Comparison of ENCODE assay signal across 13 mouse cellular contexts in genomic region chr19:46459889-46460288, GRCm38 (mm10). TPM values are rescaled to one million over a fixed set of nuclear protein-coding genes. Genes with fewer than 3 reads are reported as not detected.
DNase-seq lines count a peak whose midpoint lies in the region; ATAC-seq and TF ChIP-seq lines count a peak whose summit lies in the region.
"Had no signal": no experiment of that assay in that cellular context is flagged by ENCODE, and none has a peak within 500 bp of the region (broad histone marks: within the 10 kb centered on the region; RNA-seq: fewer than 3 reads in every experiment).

No protein-coding gene starts in this region.

- H3K36me3 ChIP-seq in liver, adult 2 months (ENCODE audit: control insufficient read depth, insufficient read depth, low read length) = no peaks in the 10 kb centered on the region
- peaks cover 3% of the 10 kb centered on the region; the same call in 1 of the 2 replicates for H3K36me3 ChIP-seq in liver, embryonic 11.5 days (ENCODE audit: control insufficient read depth, insufficient read depth, low read length)
- peaks cover 11% of the 10 kb centered on the region; the same call in 1 of the 2 replicates for H3K36me3 ChIP-seq in heart, embryonic 11.5 days (ENCODE audit: control insufficient read depth, insufficient read depth, low read length)
- peaks cover 14% of the 10 kb centered on the region for H3K36me3 ChIP-seq in intestine, postnatal 0 days (ENCODE audit: control insufficient read depth, insufficient read depth)
- H3K36me3 ChIP-seq in small intestine, adult 2 months (ENCODE audit: control insufficient read depth, insufficient read depth, low read length) = no peaks in the 10 kb centered on the region; the same call in 1 of the 2 replicates
- H3K36me3 ChIP-seq in thymus, adult 2 months (ENCODE audit: control insufficient read depth, insufficient read depth, low read length) = 0 out of 2 replicates have a peak, but pooled peaks cover 3% of the 10 kb centered on the region

- no peaks in the 10 kb centered on the region for H3K27me3 ChIP-seq in liver, adult 2 months (ENCODE audit: control insufficient read depth, insufficient read depth, low read length)
- H3K27me3 ChIP-seq in liver, embryonic 11.5 days (replicated peaks; ENCODE audit: control insufficient read depth, insufficient read depth, low read length) = no peaks in the 10 kb centered on the region
- H3K27me3 ChIP-seq in heart, embryonic 11.5 days (ENCODE audit: control insufficient read depth, insufficient read depth, low read length) = no peaks in the 10 kb centered on the region
- no peaks in the 10 kb centered on the region for H3K27me3 ChIP-seq in intestine, postnatal 0 days (replicated peaks; ENCODE audit: control insufficient read depth, insufficient read depth, low read length)
- H3K27me3 ChIP-seq in small intestine, adult 2 months (ENCODE audit: control insufficient read depth, insufficient read depth, low read length) = no peaks in the 10 kb centered on the region
- H3K27me3 ChIP-seq in thymus, adult 2 months (ENCODE audit: control insufficient read depth, insufficient read depth, low read length) = no peaks in the 10 kb centered on the region
- H3K27me3 ChIP-seq: embryonic facial prominence, embryonic 13.5 days; hindbrain, embryonic 13.5 days; limb, embryonic 15.5 days; midbrain, embryonic 13.5 days had no signal

- TF ChIP-seq CTCF in liver, adult 2 months (IDR thresholded peaks at IDR 0.05; ENCODE audit: low read depth, low read length) = no peak
- no peak for TF ChIP-seq CTCF in intestine, postnatal 0 days (IDR thresholded peaks at IDR 0.05; ENCODE audit: low read depth)
- TF ChIP-seq CTCF in small intestine, adult 2 months (IDR thresholded peaks at IDR 0.05; ENCODE audit: extremely low read depth, insufficient read length, insufficient replicate concordance, low read depth, low read length) = no peak
- no peak for TF ChIP-seq CTCF in thymus, adult 2 months (IDR thresholded peaks at IDR 0.05; ENCODE audit: borderline replicate concordance, control insufficient read depth, extremely low read depth, insufficient read depth, low read length, poor library complexity)

- no peak overlapping the region for H3K4me2 ChIP-seq in liver, embryonic 11.5 days
- H3K4me2 ChIP-seq in heart, embryonic 11.5 days = no peak overlapping the region
- H3K4me2 ChIP-seq in intestine, postnatal 0 days (replicated peaks; ENCODE audit: low read depth) = no peak overlapping the region
- H3K4me2 ChIP-seq: embryonic facial prominence, embryonic 13.5 days; hindbrain, embryonic 13.5 days; limb, embryonic 15.5 days; midbrain, embryonic 13.5 days had no signal

- peaks cover 41% of the 10 kb centered on the region for H3K4me1 ChIP-seq in liver, adult 2 months (ENCODE audit: control insufficient read depth, insufficient read depth, low read length)
- H3K4me1 ChIP-seq in liver, embryonic 11.5 days (replicated peaks; ENCODE audit: control insufficient read depth, insufficient read depth, low read length) = peaks cover 33% of the 10 kb centered on the region
- peaks cover 55% of the 10 kb centered on the region for H3K4me1 ChIP-seq in heart, embryonic 11.5 days (ENCODE audit: control insufficient read depth, insufficient read depth, low read length)
- peaks cover 8% of the 10 kb centered on the region for H3K4me1 ChIP-seq in intestine, postnatal 0 days (replicated peaks; ENCODE audit: control insufficient read depth, insufficient read depth, low read length)
- peaks cover 44% of the 10 kb centered on the region for H3K4me1 ChIP-seq in small intestine, adult 2 months (ENCODE audit: control insufficient read depth, insufficient read depth, insufficient read length, low read length)
- peaks cover 7% of the 10 kb centered on the region; the same call in 1 of the 2 replicates for H3K4me1 ChIP-seq in thymus, adult 2 months (replicated peaks; ENCODE audit: control insufficient read depth, insufficient read depth, low read length)

- peak; percentile 75 for DNase-seq in liver, adult 2 months (ENCODE audit: extremely low read depth, low read depth, low spot score)
- DNase-seq in liver, embryonic 11.5 days (ENCODE audit: low spot score) = no peak
- DNase-seq in thymus, adult 2 months = no peak
- DNase-seq in cerebellum, postnatal 4 days (ENCODE audit: low spot score in 2 of 2) = no peak
- DNase-seq in gastrocnemius, postnatal 25 days = no peak
- DNase-seq: cerebellum, adult 11 months had no signal

- peak overlapping the region; percentile 76 for H3K27ac ChIP-seq in liver, adult 2 months (replicated peaks; ENCODE audit: insufficient read depth, low read depth, low read length)
- H3K27ac ChIP-seq in liver, embryonic 11.5 days (ENCODE audit: low read depth, low read length) = no peak overlapping the region
- H3K27ac ChIP-seq in heart, embryonic 11.5 days (ENCODE audit: low read depth, low read length) = peak overlapping the region; percentile 70
- peak overlapping the region; percentile 86 for H3K27ac ChIP-seq in intestine, postnatal 0 days (ENCODE audit: low read depth, low read length)
- peak overlapping the region; percentile 95 for H3K27ac ChIP-seq in small intestine, adult 2 months (ENCODE audit: insufficient read depth, low read depth, low read length)
- no peak overlapping the region for H3K27ac ChIP-seq in thymus, adult 2 months (ENCODE audit: control insufficient read depth, insufficient read depth, low read length)
- H3K27ac ChIP-seq: hindbrain, embryonic 13.5 days; limb, embryonic 15.5 days; midbrain, embryonic 13.5 days had no signal

- no peak overlapping the region for H3K4me3 ChIP-seq in liver, adult 2 months (ENCODE audit: insufficient read depth, low read depth, low read length)
- no peak overlapping the region for H3K4me3 ChIP-seq in liver, embryonic 11.5 days (ENCODE audit: low read depth, low read length)
- H3K4me3 ChIP-seq in heart, embryonic 11.5 days (ENCODE audit: low read depth, low read length) = no peak overlapping the region
- H3K4me3 ChIP-seq in intestine, postnatal 0 days (ENCODE audit: low read depth, low read length) = no peak overlapping the region
- peak overlapping the region; percentile 20; the same call in 1 of the 2 replicates for H3K4me3 ChIP-seq in small intestine, adult 2 months (ENCODE audit: low read depth, low read length)
- no peak overlapping the region for H3K4me3 ChIP-seq in thymus, adult 2 months (ENCODE audit: control insufficient read depth, insufficient read depth, low read length)
- H3K4me3 ChIP-seq: embryonic facial prominence, embryonic 13.5 days; hindbrain, embryonic 13.5 days; limb, embryonic 15.5 days; midbrain, embryonic 13.5 days had no signal

- no peak for ATAC-seq in liver, embryonic 11.5 days (replicated peaks; ENCODE audit: low FRiP score)
- ATAC-seq in heart, embryonic 11.5 days (replicated peaks; ENCODE audit: insufficient number of reproducible peaks, low FRiP score, low TSS enrichment) = no peak
- no peak for ATAC-seq in intestine, postnatal 0 days
- ATAC-seq: midbrain, embryonic 13.5 days had no signal

- H3K9ac ChIP-seq in liver, adult 2 months (ENCODE audit: low read depth, low read length) = no peak overlapping the region; the same call in 1 of the 2 replicates
- H3K9ac ChIP-seq in liver, embryonic 11.5 days (ENCODE audit: low read depth, low read length) = no peak overlapping the region
- peak overlapping the region; percentile 17 for H3K9ac ChIP-seq in heart, embryonic 11.5 days (ENCODE audit: low read depth, low read length)
- H3K9ac ChIP-seq in intestine, postnatal 0 days (ENCODE audit: low read depth, low read length) = no peak overlapping the region; the same call in 1 of the 2 replicates
- H3K9ac ChIP-seq: embryonic facial prominence, embryonic 13.5 days; hindbrain, embryonic 13.5 days; limb, embryonic 15.5 days; midbrain, embryonic 13.5 days had no signal

- H3K9me3 ChIP-seq in liver, embryonic 11.5 days (ENCODE audit: control insufficient read depth, low read length) = no peaks in the 10 kb centered on the region
- no peaks in the 10 kb centered on the region for H3K9me3 ChIP-seq in heart, embryonic 11.5 days (replicated peaks; ENCODE audit: control insufficient read depth, low read length)
- no peaks in the 10 kb centered on the region for H3K9me3 ChIP-seq in intestine, postnatal 0 days (ENCODE audit: control insufficient read depth)
- H3K9me3 ChIP-seq: embryonic facial prominence, embryonic 13.5 days; hindbrain, embryonic 13.5 days; limb, embryonic 15.5 days; midbrain, embryonic 13.5 days had no signal

- WGBS in liver, adult 2 months = 52% methylated on average over 2 of the region's 2 CpGs
- 73% methylated on average over 2 of the region's 2 CpGs for WGBS in liver, embryonic 11.5 days
- WGBS in heart, embryonic 11.5 days (ENCODE audit: insufficient replicate concordance) = 65% methylated on average over 2 of the region's 2 CpGs
- WGBS in intestine, postnatal 0 days = 68% methylated on average over 2 of the region's 2 CpGs
- WGBS in small intestine, adult 2 months = 60% methylated on average over 2 of the region's 2 CpGs
- WGBS in thymus, adult 2 months = 94% methylated on average over 2 of the region's 2 CpGs

- no peak for TF ChIP-seq POLR2A in liver, adult 2 months (IDR thresholded peaks at IDR 0.05; ENCODE audit: extremely low read depth, insufficient read depth, low read length)
- no peak for TF ChIP-seq POLR2A in small intestine, adult 2 months (IDR thresholded peaks at IDR 0.05; ENCODE audit: low read depth, low read length)
- TF ChIP-seq POLR2A in thymus, adult 2 months (IDR thresholded peaks at IDR 0.05; ENCODE audit: control insufficient read depth, extremely low read depth, insufficient read depth, low read length, poor library complexity) = no peak

- no peaks in the 10 kb centered on the region for H3K79me2 ChIP-seq in liver, adult 2 months (ENCODE audit: control insufficient read depth, insufficient read depth, low read length)

RNA-seq across cellular contexts. Expression of gene Trim8, which starts 41.6 kb away (rescaled TPM):
- 7.3 and 9.9 TPM in 2 replicates for total RNA-seq in liver, adult 2 months (2014; rRNA removed)
- polyA plus RNA-seq in liver, adult 2 months (2012; rRNA removed) = 17.7 and 20.0 TPM in 2 replicates
- 22.9 and 24.1 TPM in 2 replicates for polyA plus RNA-seq in liver, embryonic 11.5 days (2014; fragmentation: Nextera tagmentation; extraction: Ambion mirVana)
- 18.0 and 18.6 TPM in 2 replicates for polyA plus RNA-seq in heart, embryonic 11.5 days (2014; fragmentation: Nextera tagmentation; extraction: Ambion mirVana)
- polyA plus RNA-seq in intestine, postnatal 0 days (2015; fragmentation: Nextera tagmentation; extraction: Ambion mirVana) = 16.7 and 17.1 TPM in 2 replicates
- 42.3 and 54.8 TPM in 2 replicates for polyA plus RNA-seq in small intestine, adult 2 months (2012; rRNA removed)
- polyA plus RNA-seq in thymus, adult 2 months (2012; rRNA removed) = 57.9 and 78.2 TPM in 2 replicates
- total RNA-seq in gastrocnemius, postnatal 25 days (2021) = 10 to 100 TPM; 19.1 to 20.6 TPM

Comparison
In these comparisons a context has a peak if more than half of its experiments do, and no peak if none do; other contexts are left out.
1. H3K27ac ChIP-seq: peak in liver, adult 2 months (single experiment), heart, embryonic 11.5 days (single experiment), intestine, postnatal 0 days (single experiment) and small intestine, adult 2 months (single experiment); none in liver, embryonic 11.5 days (single experiment) and thymus, adult 2 months (single experiment).